In the genomic region with DNA sequence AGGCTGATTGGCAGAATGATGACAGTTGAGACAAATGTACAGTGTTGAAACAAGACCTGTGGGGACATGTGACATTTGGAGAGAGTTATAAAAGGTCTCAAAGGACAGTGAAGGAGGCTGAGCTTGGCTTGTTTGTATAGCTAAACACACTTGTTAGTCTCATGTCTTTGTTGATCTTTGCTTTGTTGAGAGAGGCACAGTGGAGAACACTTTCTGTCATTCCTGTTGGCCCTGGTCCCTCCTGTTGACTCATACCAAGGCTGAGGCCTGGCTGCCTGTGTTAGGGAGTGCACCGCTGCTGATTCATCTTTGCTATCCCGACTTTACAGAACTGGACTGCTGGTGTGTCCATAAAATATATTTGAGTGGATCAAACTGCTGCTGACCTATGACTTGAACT, we compare ENCODE assay signal across 14 mouse cellular contexts. TPM values are rescaled to one million over a fixed set of nuclear protein-coding genes. Genes with fewer than 3 reads are reported as not detected.
DNase-seq lines count a peak whose midpoint lies in the region; ATAC-seq and TF ChIP-seq lines count a peak whose summit lies in the region.
"Had no signal": no experiment of that assay in that cellular context is flagged by ENCODE, and none has a peak within 500 bp of the region (broad histone marks: within the 10 kb centered on the region; RNA-seq: fewer than 3 reads in every experiment).

No protein-coding gene starts in this region.

- no peaks in the 10 kb centered on the region for H3K79me2 ChIP-seq in liver, adult 2 months (ENCODE audit: control insufficient read depth, insufficient read depth, low read length)

- TF ChIP-seq POLR2A in liver, adult 2 months (IDR thresholded peaks at IDR 0.05; ENCODE audit: extremely low read depth, insufficient read depth, low read length): no peak
- TF ChIP-seq POLR2A in thymus, adult 2 months (IDR thresholded peaks at IDR 0.05; ENCODE audit: control insufficient read depth, extremely low read depth, insufficient read depth, low read length, poor library complexity): no peak

- H3K27ac ChIP-seq in liver, adult 2 months (replicated peaks; ENCODE audit: insufficient read depth, low read depth, low read length): peak overlapping the region; percentile 49
- H3K27ac ChIP-seq in intestine, postnatal 0 days (ENCODE audit: low read depth, low read length): no peak overlapping the region
- no peak overlapping the region for H3K27ac ChIP-seq in thymus, adult 2 months (ENCODE audit: control insufficient read depth, insufficient read depth, low read length)
- H3K27ac ChIP-seq in kidney, embryonic 16.5 days (ENCODE audit: low read length): no peak overlapping the region
- H3K27ac ChIP-seq in hindbrain, embryonic 13.5 days: no peak overlapping the region
- H3K27ac ChIP-seq: embryonic facial prominence, embryonic 12.5 days; limb, embryonic 12.5 days; midbrain, embryonic 12.5 days had no signal

- no peak for TF ChIP-seq CTCF in liver, adult 2 months (IDR thresholded peaks at IDR 0.05; ENCODE audit: low read depth, low read length)
- TF ChIP-seq CTCF in intestine, postnatal 0 days (IDR thresholded peaks at IDR 0.05; ENCODE audit: low read depth): no peak
- TF ChIP-seq CTCF in thymus, adult 2 months (IDR thresholded peaks at IDR 0.05; ENCODE audit: borderline replicate concordance, control insufficient read depth, extremely low read depth, insufficient read depth, low read length, poor library complexity): no peak

- H3K9ac ChIP-seq in liver, adult 2 months (ENCODE audit: low read depth, low read length): no peak overlapping the region
- H3K9ac ChIP-seq in intestine, postnatal 0 days (ENCODE audit: low read depth, low read length): no peak overlapping the region
- H3K9ac ChIP-seq in kidney, embryonic 16.5 days (replicated peaks; ENCODE audit: low read length): no peak overlapping the region
- no peak overlapping the region for H3K9ac ChIP-seq in hindbrain, embryonic 13.5 days
- H3K9ac ChIP-seq: embryonic facial prominence, embryonic 12.5 days; limb, embryonic 12.5 days; midbrain, embryonic 12.5 days had no signal

- 23% methylated on average over 2 of the region's 2 CpGs for WGBS in liver, adult 2 months
- 58% methylated on average over 2 of the region's 2 CpGs for WGBS in intestine, postnatal 0 days
- 96% methylated on average over 2 of the region's 2 CpGs for WGBS in thymus, adult 2 months
- WGBS in kidney, embryonic 16.5 days: 80% methylated on average over 2 of the region's 2 CpGs
- 84% methylated on average over 2 of the region's 2 CpGs for WGBS in hindbrain, embryonic 13.5 days

- H3K4me2 ChIP-seq in intestine, postnatal 0 days (replicated peaks; ENCODE audit: low read depth): no peak overlapping the region
- no peak overlapping the region for H3K4me2 ChIP-seq in kidney, embryonic 16.5 days (replicated peaks; ENCODE audit: low read depth, low read length)
- H3K4me2 ChIP-seq in hindbrain, embryonic 13.5 days: no peak overlapping the region
- H3K4me2 ChIP-seq: embryonic facial prominence, embryonic 12.5 days; limb, embryonic 12.5 days; midbrain, embryonic 12.5 days had no signal

- no peaks in the 10 kb centered on the region for H3K27me3 ChIP-seq in liver, adult 2 months (ENCODE audit: control insufficient read depth, insufficient read depth, low read length)
- no peaks in the 10 kb centered on the region for H3K27me3 ChIP-seq in intestine, postnatal 0 days (replicated peaks; ENCODE audit: control insufficient read depth, insufficient read depth, low read length)
- no peaks in the 10 kb centered on the region for H3K27me3 ChIP-seq in thymus, adult 2 months (ENCODE audit: control insufficient read depth, insufficient read depth, low read length)
- H3K27me3 ChIP-seq in kidney, embryonic 16.5 days (ENCODE audit: insufficient read depth, low read length): no peaks in the 10 kb centered on the region
- no peaks in the 10 kb centered on the region for H3K27me3 ChIP-seq in hindbrain, embryonic 13.5 days
- H3K27me3 ChIP-seq: CH12.LX; embryonic facial prominence, embryonic 12.5 days; limb, embryonic 12.5 days; midbrain, embryonic 12.5 days had no signal

- no peaks in the 10 kb centered on the region for H3K9me3 ChIP-seq in intestine, postnatal 0 days (ENCODE audit: control insufficient read depth)
- H3K9me3 ChIP-seq in kidney, embryonic 16.5 days (ENCODE audit: low read length): no peaks in the 10 kb centered on the region
- H3K9me3 ChIP-seq in hindbrain, embryonic 13.5 days: no peaks in the 10 kb centered on the region
- H3K9me3 ChIP-seq: embryonic facial prominence, embryonic 12.5 days; limb, embryonic 12.5 days had no signal

- no peaks in the 10 kb centered on the region for H3K36me3 ChIP-seq in liver, adult 2 months (ENCODE audit: control insufficient read depth, insufficient read depth, low read length)
- no peaks in the 10 kb centered on the region for H3K36me3 ChIP-seq in intestine, postnatal 0 days (ENCODE audit: control insufficient read depth, insufficient read depth)
- H3K36me3 ChIP-seq in thymus, adult 2 months (ENCODE audit: control insufficient read depth, insufficient read depth, low read length): no peaks in the 10 kb centered on the region
- no peaks in the 10 kb centered on the region for H3K36me3 ChIP-seq in kidney, embryonic 16.5 days (ENCODE audit: insufficient read depth, low read length)
- H3K36me3 ChIP-seq in hindbrain, embryonic 13.5 days: no peaks in the 10 kb centered on the region
- H3K36me3 ChIP-seq: embryonic facial prominence, embryonic 12.5 days; limb, embryonic 12.5 days; midbrain, embryonic 12.5 days had no signal

- no peak overlapping the region for H3K4me3 ChIP-seq in liver, adult 2 months (ENCODE audit: insufficient read depth, low read depth, low read length)
- H3K4me3 ChIP-seq in intestine, postnatal 0 days (ENCODE audit: low read depth, low read length): no peak overlapping the region
- H3K4me3 ChIP-seq in thymus, adult 2 months (ENCODE audit: control insufficient read depth, insufficient read depth, low read length): no peak overlapping the region
- no peak overlapping the region for H3K4me3 ChIP-seq in kidney, embryonic 16.5 days (ENCODE audit: low read length)
- H3K4me3 ChIP-seq in hindbrain, embryonic 13.5 days: no peak overlapping the region
- H3K4me3 ChIP-seq: embryonic facial prominence, embryonic 12.5 days; limb, embryonic 12.5 days; midbrain, embryonic 12.5 days had no signal

- peaks cover 12% of the 10 kb centered on the region for H3K4me1 ChIP-seq in liver, adult 2 months (ENCODE audit: control insufficient read depth, insufficient read depth, low read length)
- H3K4me1 ChIP-seq in intestine, postnatal 0 days (replicated peaks; ENCODE audit: control insufficient read depth, insufficient read depth, low read length): no peaks in the 10 kb centered on the region
- 0 out of 2 replicates have a peak, but pooled peaks cover 2% of the 10 kb centered on the region for H3K4me1 ChIP-seq in thymus, adult 2 months (replicated peaks; ENCODE audit: control insufficient read depth, insufficient read depth, low read length)
- no peaks in the 10 kb centered on the region; the same call in 1 of the 2 replicates for H3K4me1 ChIP-seq in kidney, embryonic 16.5 days (ENCODE audit: insufficient read depth, low read length)
- H3K4me1 ChIP-seq in hindbrain, embryonic 13.5 days (replicated peaks): no peaks in the 10 kb centered on the region
- H3K4me1 ChIP-seq: embryonic facial prominence, embryonic 12.5 days; midbrain, embryonic 12.5 days had no signal

- ATAC-seq in intestine, postnatal 0 days: peak; percentile 53; the same call in 1 of the 2 replicates
- no peak for ATAC-seq in kidney, embryonic 16.5 days (ENCODE audit: low FRiP score, low TSS enrichment)
- ATAC-seq in hindbrain, embryonic 13.5 days (ENCODE audit: low FRiP score): no peak

- peak; percentile 98 for DNase-seq in liver, adult 2 months (ENCODE audit: extremely low read depth, low read depth, low spot score)
- DNase-seq in liver: no peak
- peak; percentile 83 for DNase-seq in adrenal gland, postnatal 10 days
- peak; percentile 49 for DNase-seq in urinary bladder, postnatal 25 days (ENCODE audit: low spot score)
- no peak for DNase-seq in thymus, adult 2 months
- DNase-seq: cerebellum, adult 11-12 months; kidney, postnatal 14 days had no signal

RNA-seq across cellular contexts. Expression of gene Tlr2, which starts 23.6 kb away (rescaled TPM):
- 2.0 and 2.4 TPM in 2 replicates for total RNA-seq in liver, adult 2 months (2014; rRNA removed)
- polyA plus RNA-seq in liver, adult 2 months (2012; rRNA removed): 0.56 and 1.1 TPM in 2 replicates
- 1 to 10 TPM; 2.6 to 2.7 TPM for total RNA-seq in adrenal gland, postnatal 10 days (2021)
- 1.4 and 1.5 TPM in 2 replicates for polyA plus RNA-seq in intestine, postnatal 0 days (2015; fragmentation: Nextera tagmentation; extraction: Ambion mirVana)
- polyA plus RNA-seq in thymus, adult 2 months (2012; rRNA removed): 4.0 and 4.1 TPM in 2 replicates
- polyA plus RNA-seq in kidney, embryonic 16.5 days (2015; fragmentation: Nextera tagmentation; extraction: Ambion mirVana): 3.2 and 3.5 TPM in 2 replicates
- polyA plus RNA-seq in hindbrain, embryonic 13.5 days (2015; fragmentation: Nextera tagmentation; extraction: Ambion mirVana): 1.1 and 1.2 TPM in 2 replicates

Comparison
In these comparisons a context has a peak if more than half of its experiments do, and no peak if none do; other contexts are left out.
1. DNase-seq: peak in liver, adult 2 months (single experiment), adrenal gland, postnatal 10 days (single experiment) and urinary bladder, postnatal 25 days (single experiment); none in liver (single experiment) and thymus, adult 2 months (single experiment).